Mouse (Mus musculus) myocyte (in vitro differentiated cells): ENCODE measurements around the gene Krt84. TPM values are rescaled to one million over a fixed set of nuclear protein-coding genes. Genes with fewer than 3 reads are reported as not detected.

Source experiments
- H3K27me3 ChIP-seq: one replicate; pipeline ENCODE4 v1.6.1; 2011; ENCODE audit not compliant: control insufficient read depth, insufficient read depth, insufficient read length
- H3K36me3 ChIP-seq: one replicate; pipeline ENCODE4 v1.6.1; 2011; ENCODE audit not compliant: control insufficient read depth, insufficient read depth
- H3K4me2 ChIP-seq: one replicate; pipeline ENCODE4 v1.6.1; 2011; ENCODE audit warnings: low read depth, control low read depth
- H3K4me3 ChIP-seq: one replicate; pipeline ENCODE4 v1.5.1; 2011; ENCODE audit warnings: mild to moderate bottlenecking, control low read depth, moderate library complexity
- H3K79me2 ChIP-seq: one replicate; pipeline ENCODE4 v1.6.1; 2011; ENCODE audit not compliant: control insufficient read depth, insufficient read depth
- H3ac ChIP-seq: one replicate; pipeline ENCODE4 v1.6.1; 2011; ENCODE audit not compliant: control insufficient read depth, insufficient read length
- CEBPB ChIP-seq: IDR thresholded peaks from 2 replicates; pipeline ENCODE4 v1.6.1; 2011; ENCODE audit warnings: mild to moderate bottlenecking, moderate library complexity; ENCODE audit not compliant: poor library complexity, insufficient read depth, severe bottlenecking
- E2F4 ChIP-seq: IDR thresholded peaks from one replicate; pipeline ENCODE4 v1.6.1; 2011; ENCODE audit warnings: mild to moderate bottlenecking, control low read depth, moderate library complexity; ENCODE audit not compliant: insufficient read depth
- MAX ChIP-seq: IDR thresholded peaks from one replicate; pipeline ENCODE4 v1.6.1; 2011; ENCODE audit warnings: low read depth, mild to moderate bottlenecking, control low read depth
- MYOD1 ChIP-seq, 3 experiments: IDR thresholded peaks; one replicate each; pipeline ENCODE4 v1.6.1; 2011; ENCODE audit warnings: control low read depth in 2 of 3, low read depth in 2 of 3, mild to moderate bottlenecking in 2 of 3, moderate library complexity in 1 of 3; ENCODE audit not compliant: insufficient read length in 2 of 3, control insufficient read depth in 1 of 3
- MYOG ChIP-seq, 3 experiments: IDR thresholded peaks; one replicate each; pipeline ENCODE4 v1.6.1; 2011; ENCODE audit warnings: control low read depth in 2 of 3, low read depth in 2 of 3, mild to moderate bottlenecking in 2 of 3; ENCODE audit not compliant: insufficient read length in 2 of 3, control insufficient read depth in 1 of 3, insufficient read depth in 1 of 3
- POLR2A ChIP-seq: IDR thresholded peaks from one replicate; pipeline ENCODE4 v1.6.1; 2011; ENCODE audit warnings: low read depth, mild to moderate bottlenecking, control low read depth, moderate library complexity; ENCODE audit not compliant: insufficient read length
- POLR2AphosphoS2 ChIP-seq: IDR thresholded peaks from one replicate; pipeline ENCODE4 v1.6.1; 2011; ENCODE audit warnings: low read depth, control low read depth; ENCODE audit not compliant: insufficient read length
- REST ChIP-seq: IDR thresholded peaks from one replicate; pipeline ENCODE4 v1.6.1; 2011; ENCODE audit warnings: mild to moderate bottlenecking, control low read depth, moderate library complexity; ENCODE audit not compliant: insufficient read depth, insufficient read length
- SRF ChIP-seq: IDR thresholded peaks from one replicate; pipeline ENCODE4 v1.6.1; 2011; ENCODE audit warnings: low read depth; ENCODE audit not compliant: control insufficient read depth, insufficient read length
- TCF12 ChIP-seq: IDR thresholded peaks from one replicate; pipeline ENCODE4 v1.6.1; 2011; ENCODE audit warnings: mild to moderate bottlenecking, control low read depth; ENCODE audit not compliant: poor library complexity, insufficient read depth, severe bottlenecking
- TCF3 ChIP-seq: IDR thresholded peaks from one replicate; pipeline ENCODE4 v1.6.1; 2011; ENCODE audit warnings: low read depth, control low read depth; ENCODE audit not compliant: insufficient read length
- USF1 ChIP-seq: IDR thresholded peaks from one replicate; pipeline ENCODE4 v1.6.1; 2011; ENCODE audit warnings: low read depth, mild to moderate bottlenecking, control low read depth, moderate library complexity
- polyA plus RNA-seq: library from polyadenylated mRNA; unstranded; fragments of >200 nt; fragmentation: generic; extraction: Trizol; gene quantifications from one replicate; pipeline ENCODE4 v1.2.1, GENCODE M21; 2012; ENCODE audit warnings: missing spikeins

The Krt84 gene
- polyA plus RNA-seq = not detected

DNA sequence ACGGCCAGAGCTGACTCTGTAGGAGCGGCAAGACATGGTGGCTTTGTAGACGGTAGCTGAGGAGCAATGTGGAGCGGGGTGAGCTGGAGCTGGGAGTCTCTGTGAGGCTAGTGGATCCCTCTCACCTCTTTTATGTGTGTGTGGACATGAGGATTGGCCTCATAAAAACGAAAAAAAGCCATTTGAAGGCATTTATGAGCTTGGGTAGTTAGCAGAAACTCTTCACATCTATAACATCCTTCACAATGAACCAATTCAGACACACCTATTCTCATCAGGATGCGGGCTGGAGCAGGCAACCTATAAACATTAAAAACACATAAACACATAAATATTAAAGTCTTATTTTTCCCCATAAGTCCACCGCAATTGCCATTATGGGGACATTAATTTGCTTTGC lies at the start of gene Krt84:
Krt84 (minus strand) TSS at position 101 of the 400 bp plus-strand sequence.
- Histone ChIP-seq H3K4me2 (no peak within 1 kb of the TSS), H3ac (no peak within 1 kb of the TSS), H3K36me3 (no peaks in the 10 kb centered on the region), H3K27me3 (peaks cover 59% of the 10 kb centered on the region), H3K79me2 (no peaks in the 10 kb centered on the region), H3K4me3 (no peak within 1 kb of the TSS)
- no peak for TF ChIP-seq REST
- TF ChIP-seq SRF = no peak
- TF ChIP-seq TCF12 = no peak
- no peak for TF ChIP-seq MYOG (IDR thresholded peaks at IDR 0.05; ENCODE audit: control insufficient read depth in 1 of 3, insufficient read depth in 1 of 3, insufficient read length in 2 of 3, low read depth in 2 of 3)
- TF ChIP-seq MYOD1 (IDR thresholded peaks at IDR 0.05; ENCODE audit: control insufficient read depth in 1 of 3, insufficient read length in 2 of 3, low read depth in 2 of 3) = no peak
- no peak for TF ChIP-seq POLR2AphosphoS2
- TF ChIP-seq USF1 = no peak
- TF ChIP-seq MAX = no peak

DNA sequence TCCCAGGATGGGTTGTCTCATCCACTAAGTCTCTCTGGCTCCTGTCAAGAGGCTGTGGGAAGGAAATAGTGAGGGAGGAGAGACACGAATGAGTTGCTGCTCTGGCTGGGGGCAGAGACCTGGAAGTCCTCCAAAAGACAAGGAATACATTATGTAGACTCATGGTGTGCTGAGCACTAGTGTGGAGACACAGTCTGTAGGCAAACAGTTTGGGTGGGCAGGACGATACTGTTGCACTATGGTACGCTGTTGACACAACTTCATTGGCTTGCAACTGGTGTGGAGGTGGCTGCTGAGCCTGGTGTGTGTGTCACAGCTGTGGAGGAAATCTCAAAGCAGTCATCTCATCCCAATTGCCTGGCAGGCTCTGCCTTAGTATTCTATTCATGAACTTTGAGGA lies 49.1 kb upstream of the Krt84 start:
- peaks cover 5% of the 10 kb centered on the region for H3K27me3 ChIP-seq
- TF ChIP-seq USF1 = no peak
- TF ChIP-seq POLR2AphosphoS2 = no peak
- TF ChIP-seq MYOD1 (IDR thresholded peaks at IDR 0.05; ENCODE audit: control insufficient read depth in 1 of 3, insufficient read length in 2 of 3, low read depth in 2 of 3) = no peak
- TF ChIP-seq MAX = no peak
- no peak for TF ChIP-seq POLR2A
- TF ChIP-seq E2F4 = no peak
- TF ChIP-seq MYOG (IDR thresholded peaks at IDR 0.05; ENCODE audit: control insufficient read depth in 1 of 3, insufficient read depth in 1 of 3, insufficient read length in 2 of 3, low read depth in 2 of 3) = no peak
- no peak for TF ChIP-seq TCF12
- no peak for TF ChIP-seq CEBPB
- TF ChIP-seq SRF = no peak
- TF ChIP-seq REST = no peak
- no peak for TF ChIP-seq TCF3
- no peaks in the 10 kb centered on the region for H3K79me2 ChIP-seq
- no peak overlapping the region for H3ac ChIP-seq
- H3K4me3 ChIP-seq = no peak overlapping the region
- H3K36me3 ChIP-seq = no peaks in the 10 kb centered on the region
- H3K4me2 ChIP-seq = no peak overlapping the region

DNA sequence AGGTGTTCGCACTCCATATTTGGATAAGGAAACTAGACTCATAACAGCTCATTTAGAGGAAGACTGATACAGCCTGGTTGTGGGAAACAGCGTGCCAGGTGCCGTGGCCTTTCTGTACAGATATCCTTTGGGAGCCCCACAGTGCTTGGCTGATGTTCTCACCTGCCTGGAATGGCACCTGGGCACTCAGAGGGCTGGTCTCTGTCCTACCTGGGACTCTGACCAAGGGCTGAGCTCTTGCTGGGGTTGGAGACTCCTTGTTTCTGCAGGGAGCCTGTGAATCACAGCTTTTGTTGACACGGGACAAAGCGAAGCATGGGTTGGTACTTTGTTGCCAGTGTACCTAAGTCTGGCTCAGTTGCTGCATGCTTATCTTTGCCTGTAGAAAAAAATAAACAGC lies 42.9 kb upstream of the Krt84 start:
- peaks cover 49% of the 10 kb centered on the region for H3K27me3 ChIP-seq
- H3K79me2 ChIP-seq = no peaks in the 10 kb centered on the region
- H3K4me3 ChIP-seq = no peak overlapping the region
- H3K4me2 ChIP-seq = no peak overlapping the region
- no peak overlapping the region for H3ac ChIP-seq
- TF ChIP-seq MAX (no peak), USF1 (no peak), POLR2A (no peak), MYOD1 (IDR thresholded peaks at IDR 0.05; ENCODE audit: control insufficient read depth in 1 of 3, insufficient read length in 2 of 3, low read depth in 2 of 3) (no peak), TCF3 (no peak), TCF12 (no peak), E2F4 (no peak), REST (no peak), CEBPB (no peak), MYOG (IDR thresholded peaks at IDR 0.05; ENCODE audit: control insufficient read depth in 1 of 3, insufficient read depth in 1 of 3, insufficient read length in 2 of 3, low read depth in 2 of 3) (no peak), SRF (no peak), POLR2AphosphoS2 (no peak)
- H3K36me3 ChIP-seq = no peaks in the 10 kb centered on the region

GRCm38 (mm10) chr15:101573796-101574345 lies 41.3 kb upstream of the Krt84 start, which contains the start of gene Krt75:
TSS of gene Krt75 (minus strand) at chr15:101573904.
- H3K36me3 ChIP-seq = no peaks in the 10 kb centered on the region
- no peak within 1 kb of the TSS for H3K4me2 ChIP-seq
- no peaks in the 10 kb centered on the region for H3K79me2 ChIP-seq
- TF ChIP-seq SRF (no peak), MYOD1 (IDR thresholded peaks at IDR 0.05; ENCODE audit: control insufficient read depth in 1 of 3, insufficient read length in 2 of 3, low read depth in 2 of 3) (no peak), E2F4 (no peak), REST (no peak), CEBPB (no peak)
- peaks cover 63% of the 10 kb centered on the region for H3K27me3 ChIP-seq
- no peak within 1 kb of the TSS for H3K4me3 ChIP-seq
- no peak within 1 kb of the TSS for H3ac ChIP-seq

DNA sequence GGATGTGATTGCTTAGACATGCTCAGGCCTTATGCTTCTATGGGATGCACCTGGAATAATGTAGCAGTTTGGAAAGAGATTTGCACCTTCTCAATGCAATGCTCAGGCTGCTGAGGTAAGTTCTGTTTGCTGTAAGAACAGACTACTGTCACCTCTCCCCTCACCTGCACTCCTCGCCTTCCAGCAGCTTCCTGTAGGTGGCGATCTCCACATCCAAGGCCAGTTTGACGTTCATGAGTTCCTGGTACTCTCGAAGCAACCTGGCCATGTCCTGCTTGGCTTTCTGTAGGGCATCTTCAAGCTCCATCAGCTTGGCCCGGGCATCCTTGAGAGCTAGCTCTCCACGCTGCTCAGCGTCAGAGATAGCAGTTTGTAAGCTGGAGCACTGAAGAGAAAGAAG lies 35.2 kb upstream of the Krt84 start:
- H3K36me3 ChIP-seq = no peaks in the 10 kb centered on the region
- peaks cover 70% of the 10 kb centered on the region for H3K27me3 ChIP-seq
- no peak overlapping the region for H3ac ChIP-seq
- TF ChIP-seq MYOG (IDR thresholded peaks at IDR 0.05; ENCODE audit: control insufficient read depth in 1 of 3, insufficient read depth in 1 of 3, insufficient read length in 2 of 3, low read depth in 2 of 3) = no peak
- no peak for TF ChIP-seq POLR2A
- TF ChIP-seq USF1 = no peak
- TF ChIP-seq SRF = no peak
- TF ChIP-seq CEBPB = no peak
- no peak for TF ChIP-seq REST
- TF ChIP-seq POLR2AphosphoS2 = no peak
- no peak for TF ChIP-seq MYOD1 (IDR thresholded peaks at IDR 0.05; ENCODE audit: control insufficient read depth in 1 of 3, insufficient read length in 2 of 3, low read depth in 2 of 3)
- no peak for TF ChIP-seq MAX
- no peak for TF ChIP-seq E2F4
- TF ChIP-seq TCF12 = no peak
- TF ChIP-seq TCF3 = no peak
- H3K79me2 ChIP-seq = no peaks in the 10 kb centered on the region
- no peak overlapping the region for H3K4me2 ChIP-seq
- H3K4me3 ChIP-seq = no peak overlapping the region
